Mouse (Mus musculus) adrenal gland, adult 18-20 months (tissue): ENCODE measurements at regions not wholly inside any gene's neighbourhood (a gene's known extent, or its start where the extent isn't known, plus 50 kb on each side); places are given as distances from the start of the nearest gene placed in this dataset.

Experiments
- DNase-seq, 2 experiments: peaks; one replicate each; pipeline ENCODE4 v3.0.0; 2021 to 2022; ENCODE audit warnings: low spot score in 2 of 2

DNA sequence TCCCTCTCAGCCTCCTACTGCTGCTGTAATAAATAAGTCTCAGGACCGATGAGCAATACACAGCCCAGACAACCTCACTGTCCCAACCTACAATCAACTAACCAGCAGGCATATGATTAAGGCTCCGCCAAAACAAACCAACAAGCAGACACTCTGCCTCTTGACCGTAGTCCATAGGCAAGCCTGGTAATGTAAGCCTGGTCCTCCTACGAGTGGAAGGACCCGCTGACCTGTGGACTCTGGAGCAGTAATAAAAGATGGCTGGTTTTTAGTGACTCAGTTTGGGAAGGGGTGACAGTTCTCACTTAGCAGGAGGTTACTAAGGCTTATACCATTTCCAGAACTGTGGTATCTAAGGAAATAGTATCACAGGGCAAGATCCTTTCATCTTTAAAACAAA, 53.4 kb downstream of the Gm47996 start:
- DNase-seq = no peak

DNA sequence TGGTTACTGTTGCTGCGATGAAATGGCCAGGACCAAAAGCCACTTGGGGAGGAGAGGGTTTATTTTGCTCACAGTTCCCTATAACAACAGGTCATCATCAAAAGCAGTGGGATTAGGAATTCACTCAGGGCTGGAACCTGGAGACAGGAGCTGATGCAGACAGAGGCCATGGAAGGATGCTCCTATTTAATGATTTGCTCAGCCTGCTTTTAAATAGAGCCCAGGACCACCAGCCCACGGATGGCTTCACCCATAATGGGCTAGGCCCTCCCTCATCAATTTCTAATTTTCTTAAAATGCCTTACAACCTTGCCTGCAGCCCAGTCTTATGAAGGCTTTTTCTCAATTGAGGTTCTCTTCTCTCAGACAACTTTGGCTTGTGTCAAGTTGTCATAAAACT, 53.9 kb downstream of the Gm47996 start:
- DNase-seq = no peak

DNA sequence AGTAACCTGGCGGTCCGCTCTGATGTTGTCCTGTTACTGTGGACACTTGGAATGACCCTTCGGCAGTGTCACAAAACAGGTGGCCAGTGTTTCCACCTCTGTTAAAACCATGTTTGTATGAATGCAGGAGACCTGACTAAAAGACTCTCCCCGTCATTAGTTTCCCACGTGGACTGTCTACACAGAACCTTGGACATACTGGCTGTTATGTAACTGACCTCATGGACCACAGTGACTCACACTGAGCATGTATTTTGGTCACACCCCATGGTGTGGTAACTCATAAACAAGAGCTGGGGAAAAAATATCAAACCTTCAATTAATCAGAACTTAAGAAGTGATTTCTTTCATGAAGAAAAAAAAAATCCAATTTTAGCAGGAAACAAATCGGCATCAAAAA, 54.9 kb downstream of the Gm47996 start:
- no peak for DNase-seq

DNA sequence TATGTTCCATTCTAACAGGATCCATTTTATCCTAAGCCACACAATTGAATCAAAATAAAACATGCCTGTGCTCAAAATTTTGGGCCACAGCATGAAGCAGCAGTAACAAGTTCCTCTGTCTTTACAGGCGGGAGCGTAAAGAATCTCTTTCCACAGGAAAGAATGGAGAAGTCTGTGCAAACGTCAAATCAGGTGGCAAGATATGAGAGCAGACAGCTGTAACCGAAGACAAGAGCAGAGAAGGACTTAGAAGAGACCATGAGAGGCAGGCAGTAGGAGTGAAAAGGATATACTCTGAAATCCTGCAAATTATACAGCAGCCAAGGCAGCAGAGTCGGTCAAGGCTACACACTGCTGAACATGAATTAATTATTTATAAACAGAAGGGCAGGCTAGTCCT, 55.7 kb downstream of the Gm47996 start:
- no peak for DNase-seq

DNA sequence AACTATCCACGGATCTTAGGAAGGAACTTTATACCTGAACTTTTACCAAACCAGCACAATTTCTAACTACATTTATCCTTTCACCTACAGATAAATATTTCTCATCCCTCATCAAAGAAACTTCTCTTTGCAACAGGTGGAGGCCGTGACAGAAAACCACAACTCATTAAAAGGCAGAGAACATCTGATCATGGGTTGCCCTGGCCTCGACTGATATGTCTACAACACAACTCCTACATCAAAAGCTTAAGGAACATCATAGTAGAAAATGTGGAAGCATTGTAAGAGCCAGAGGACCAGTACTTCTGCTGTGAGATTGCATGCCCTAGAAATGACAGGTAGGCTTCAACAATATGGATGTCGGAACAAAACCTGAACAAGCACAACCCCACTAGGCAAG, 56.8 kb downstream of the Gm47996 start:
- DNase-seq = no peak

DNA sequence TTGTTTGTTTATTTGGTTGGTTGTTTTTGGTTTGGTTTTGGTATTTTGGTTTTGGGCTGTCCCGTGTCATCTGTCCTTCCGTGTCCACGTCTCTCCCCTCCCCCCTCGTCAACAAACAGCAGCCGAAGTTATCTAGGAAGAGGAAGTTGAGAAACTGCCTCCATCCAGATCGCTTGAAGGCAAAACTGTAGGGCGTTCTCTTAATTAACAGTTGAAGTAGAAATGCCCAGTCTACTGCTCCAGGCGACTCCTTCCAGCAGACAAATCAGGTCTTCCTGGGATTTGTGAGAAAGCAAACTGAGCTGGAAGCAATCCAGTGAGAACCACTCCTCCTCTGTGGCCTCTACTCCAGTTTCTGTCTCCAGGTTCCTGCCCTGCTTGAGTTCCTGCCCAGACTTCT, 60.8 kb downstream of the Gm47996 start:
- DNase-seq = no peak

DNA sequence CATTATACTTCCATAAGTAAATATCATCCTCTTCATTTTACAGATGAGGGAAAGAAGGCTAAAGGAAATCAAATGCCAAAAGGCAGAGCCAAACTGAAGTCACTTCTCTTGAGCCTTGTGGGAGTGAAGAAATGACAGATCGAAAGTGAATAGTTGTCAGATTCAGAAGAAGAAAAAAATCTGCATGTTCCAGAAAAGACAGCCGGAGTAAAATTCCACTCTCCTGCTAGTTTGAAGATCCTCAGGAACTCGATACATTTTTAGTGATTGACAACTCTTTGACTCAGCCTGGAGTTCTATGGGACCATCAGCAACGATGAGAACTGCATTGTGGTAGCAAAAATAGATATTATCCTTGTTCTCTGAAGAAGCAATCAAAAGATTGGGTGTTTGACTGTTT, 64.4 kb downstream of the Gm47996 start:
- no peak for DNase-seq

DNA sequence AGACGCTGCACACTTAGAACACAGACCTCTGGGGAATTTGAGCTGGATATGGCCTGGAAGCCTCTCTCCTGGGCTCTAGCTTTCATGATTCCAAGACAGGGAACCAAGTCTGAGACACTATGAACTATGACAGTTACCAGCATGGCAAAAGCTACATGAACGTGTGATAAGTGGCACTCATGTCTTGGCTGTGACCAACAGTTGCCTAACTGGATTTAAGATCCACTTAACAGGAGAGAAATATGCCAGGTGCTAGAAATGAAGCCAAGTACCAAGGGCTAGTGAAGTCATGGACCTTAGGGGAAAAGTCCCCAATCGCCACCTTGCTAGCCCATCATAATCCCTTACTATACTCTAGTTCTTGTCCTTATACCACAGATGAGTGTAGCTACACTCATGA, 65.7 kb downstream of the Gm47996 start:
- no peak for DNase-seq

DNA sequence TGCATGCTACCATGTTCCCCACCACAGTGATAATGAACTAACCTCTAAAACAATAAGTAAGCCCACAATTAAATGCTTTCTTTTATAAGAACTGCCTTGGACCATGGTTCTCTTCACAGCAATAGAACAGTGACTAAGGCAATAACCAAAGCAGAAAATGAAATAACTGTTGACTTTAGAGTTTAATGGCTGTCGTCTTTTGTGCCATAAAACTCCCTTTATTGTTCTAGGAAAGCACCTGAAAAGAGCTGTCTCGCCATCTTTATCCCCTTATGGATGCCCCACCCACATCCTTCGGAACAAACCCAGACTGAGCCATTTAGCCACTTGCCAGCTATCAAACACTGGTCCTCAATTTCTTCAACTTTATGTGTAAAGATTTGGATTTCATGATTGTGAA, 64.3 kb upstream of the Ivns1abp start:
- DNase-seq = no peak

DNA sequence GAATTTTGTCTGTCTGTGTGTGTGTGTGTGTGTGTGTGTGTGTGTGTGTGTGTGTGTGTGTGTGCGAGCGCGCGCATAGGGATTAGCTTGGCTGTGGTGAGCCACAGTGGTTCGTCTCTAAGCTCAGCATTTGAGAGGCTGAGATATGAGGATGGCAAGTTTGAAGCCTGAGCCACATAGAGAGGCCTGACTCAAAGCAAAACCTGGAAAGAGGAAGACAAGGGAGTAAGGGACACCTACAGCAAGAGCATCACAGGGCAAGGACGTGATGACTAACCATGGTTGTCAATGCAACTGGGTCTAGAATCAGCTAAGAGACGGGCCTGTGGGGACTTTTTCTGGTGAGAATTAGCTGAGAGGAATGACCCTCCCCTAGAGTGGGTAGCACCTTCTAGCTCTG, 59.2 kb upstream of the Ivns1abp start:
- no peak for DNase-seq

DNA sequence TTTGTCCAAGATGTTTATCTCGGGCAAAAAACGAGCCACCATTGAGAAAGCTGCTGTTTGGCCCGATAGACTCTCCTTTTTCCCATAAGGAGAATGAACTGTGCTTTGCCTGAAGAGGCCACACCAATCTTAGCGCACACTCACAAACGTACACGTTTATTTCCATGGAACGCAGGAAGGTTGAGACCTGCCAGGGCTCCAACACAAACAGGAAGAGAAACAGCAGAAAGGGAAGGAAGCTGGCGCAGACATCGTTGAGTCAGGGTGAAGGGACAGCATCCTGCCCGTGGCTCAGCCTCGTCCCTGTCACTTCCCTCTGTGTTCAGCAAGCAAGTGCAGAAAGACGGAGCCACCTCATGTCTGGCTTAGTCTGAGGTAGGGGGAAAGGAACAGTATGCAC, 56.8 kb upstream of the Ivns1abp start:
- peak in 1 of 2 experiments; percentile 27 for DNase-seq

DNA sequence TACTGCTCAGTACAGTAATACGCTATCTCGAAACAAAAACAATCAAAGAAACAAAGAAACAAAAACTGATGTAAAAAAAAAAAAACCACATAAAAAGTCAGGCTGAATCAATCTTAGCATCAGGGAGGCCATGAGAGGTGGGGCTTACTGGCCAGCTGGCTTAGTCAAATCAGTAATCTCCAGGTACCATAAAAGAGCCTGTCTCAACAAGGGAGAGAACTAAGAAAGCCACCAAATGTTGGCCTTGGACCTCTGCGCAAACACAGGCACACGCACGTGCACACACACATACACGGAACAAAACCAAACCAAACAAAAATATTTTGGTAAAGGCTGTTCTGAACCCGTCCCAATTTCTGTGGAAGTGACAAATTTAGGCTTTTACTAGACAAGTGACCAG, 55.2 kb upstream of the Ivns1abp start:
- no peak for DNase-seq

DNA sequence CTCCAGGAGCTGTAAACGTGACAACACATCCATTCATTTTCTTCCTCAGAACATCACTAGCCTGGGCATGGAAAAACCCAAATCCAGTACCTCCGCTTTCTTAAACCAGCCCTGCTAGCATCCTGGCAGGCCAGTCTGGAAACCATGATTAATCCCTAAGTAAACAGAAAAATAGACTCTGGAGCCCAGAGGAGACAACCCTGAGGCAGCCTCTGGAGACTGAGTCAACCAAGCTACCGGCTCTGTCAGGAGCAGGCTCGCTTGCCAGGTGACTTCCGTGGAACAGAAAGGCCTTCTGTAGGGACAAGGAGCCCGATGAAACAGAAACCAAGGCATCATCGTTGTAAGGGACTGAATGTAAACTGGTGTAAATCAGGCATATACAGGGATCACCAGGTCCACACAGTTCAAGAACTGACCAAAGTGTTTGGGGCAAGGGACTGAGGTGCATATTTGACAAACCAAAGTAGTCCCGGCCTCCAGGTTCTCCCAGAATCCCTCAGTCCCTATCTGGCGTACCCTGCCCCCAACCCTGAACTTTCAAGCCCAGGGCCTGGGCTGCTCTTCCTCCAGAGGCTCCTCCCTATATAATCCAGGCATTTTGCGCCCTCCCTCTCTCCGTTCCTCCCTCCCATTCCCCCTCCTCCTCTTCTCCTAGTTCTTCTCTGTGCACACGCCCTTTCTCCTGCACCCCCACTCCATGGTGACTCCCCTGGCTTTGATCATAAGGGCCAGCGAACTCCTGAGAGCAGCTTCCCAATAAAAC, 54.6 kb upstream of the Ivns1abp start:
- DNase-seq = no peak

DNA sequence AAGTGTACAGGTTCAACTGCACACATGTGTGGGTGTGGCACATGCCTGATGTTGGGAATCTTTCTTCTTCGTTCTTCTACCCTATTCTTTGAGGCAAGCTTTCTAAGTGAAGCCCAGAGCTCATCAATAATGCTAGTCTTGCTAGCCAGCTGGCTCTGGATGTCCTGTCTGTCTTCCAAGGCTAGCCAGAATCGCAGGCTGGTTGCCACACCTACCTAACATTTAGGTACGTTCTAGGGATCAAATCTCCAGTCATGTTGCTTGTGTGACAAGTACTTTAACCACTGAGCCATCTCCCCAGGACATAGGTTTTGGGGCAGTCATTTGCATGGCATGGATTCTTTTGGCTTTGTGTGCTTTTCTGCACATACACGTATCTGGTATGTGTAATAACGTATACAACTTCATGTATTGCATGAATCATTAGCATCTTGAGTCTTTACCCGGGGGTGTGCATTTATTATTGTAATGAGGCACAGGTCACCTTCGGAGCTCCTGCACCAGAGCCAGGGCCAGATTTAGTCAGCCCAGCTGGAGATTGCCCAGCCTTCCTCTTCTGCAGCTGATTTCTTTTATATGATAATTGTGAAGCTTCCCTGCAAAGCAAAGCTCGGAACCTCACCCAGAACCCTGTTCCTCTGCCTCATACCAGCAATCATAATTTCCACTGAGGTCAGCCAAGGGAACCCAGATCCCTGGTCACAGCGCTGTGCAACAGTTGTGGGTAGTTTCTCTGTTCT, 50.8 kb upstream of the Ivns1abp start:
- DNase-seq = no peak
